Mouse (Mus musculus) liver, embryonic 16.5 days (tissue): ENCODE data around the gene Boll. TPM values are rescaled to one million over a fixed set of nuclear protein-coding genes. Genes with fewer than 3 reads are reported as not detected.
A peak's percentile ranks its signal among the peaks of the same experiment; 100 is the strongest.

ENCODE experiments used
- ATAC-seq: fragments of 200-750 bp; cut with Nextera tagmentation; 2 replicates; pipeline ENCODE4 v1.8.0; 2017; ENCODE audit warnings: low read depth, mild to moderate bottlenecking, moderate number of reproducible peaks, moderate library complexity
- H3K27ac ChIP-seq: fragments of 300-500 bp; sonication (generic); 2 replicates; pipeline ENCODE4 v1.5.1; 2014; ENCODE audit warnings: mild to moderate bottlenecking, low read length
- H3K27me3 ChIP-seq: fragments of 300-500 bp; sonication (generic); 2 replicates; pipeline ENCODE4 v1.6.1; 2014; ENCODE audit warnings: low read depth, low read length, mixed read lengths; ENCODE audit not compliant: control insufficient read depth, insufficient read depth
- H3K36me3 ChIP-seq: fragments of 300-500 bp; sonication (generic); 2 replicates; pipeline ENCODE4 v1.6.1; 2014; ENCODE audit warnings: mild to moderate bottlenecking; ENCODE audit not compliant: control insufficient read depth, insufficient read depth
- H3K4me1 ChIP-seq: fragments of 300-500 bp; sonication (generic); 2 replicates; pipeline ENCODE4 v1.6.1; 2014; ENCODE audit warnings: low read depth, low read length, mixed read lengths; ENCODE audit not compliant: control insufficient read depth
- H3K4me2 ChIP-seq: fragments of 300-500 bp; sonication (generic); 2 replicates; pipeline ENCODE4 v1.6.1; 2014; ENCODE audit warnings: low read depth, low read length, mixed read lengths
- H3K4me3 ChIP-seq: fragments of 300-500 bp; sonication (generic); 2 replicates; pipeline ENCODE4 v1.5.1; 2014; ENCODE audit warnings: low read depth, mild to moderate bottlenecking, low read length
- H3K9ac ChIP-seq: fragments of 300-500 bp; sonication (generic); 2 replicates; pipeline ENCODE4 v1.6.1; 2014; ENCODE audit warnings: low read depth, low read length
- H3K9me3 ChIP-seq: fragments of 300-500 bp; sonication (generic); replicated peaks from 2 replicates; pipeline ENCODE4 v1.6.1; 2016; ENCODE audit warnings: low read length; ENCODE audit not compliant: control insufficient read depth
- WGBS: fragments of 180-500 bp; shearing (Covaris S2); extraction: QIAGEN DNeasy Blood & Tissue Kit; methylation state at CpG from one replicate; pipeline ENCODE4 v1.1.7; 2014; ENCODE audit not compliant: insufficient replicate concordance; 5-methylcytosine and 5-hydroxymethylcytosine counted together
- polyA plus RNA-seq: library from polyadenylated mRNA; unstranded; fragments of >200 nt; fragmentation: Nextera tagmentation; extraction: Ambion mirVana; gene quantifications from 2 replicates; pipeline ENCODE4 v1.2.1, GENCODE M21; 2015

Gene Boll
- polyA plus RNA-seq, 1 experiment from 2014 or later = not detected

GRCm38 (mm10) chr1:55217191-55217590 is 146.1 kb downstream of the Boll start:
- H3K4me1 ChIP-seq = no peaks in the 10 kb centered on the region
- H3K4me3 ChIP-seq = no peak overlapping the region
- H3K9me3 ChIP-seq = no peaks in the 10 kb centered on the region
- no peak overlapping the region for H3K27ac ChIP-seq
- no peaks in the 10 kb centered on the region for H3K36me3 ChIP-seq
- whole genome bisulfite sequencing = 57% methylated on average over 2 of the region's 2 CpGs
- H3K4me2 ChIP-seq = no peak overlapping the region
- no peaks in the 10 kb centered on the region for H3K27me3 ChIP-seq
- H3K9ac ChIP-seq = no peak overlapping the region
- ATAC-seq = no peak

GRCm38 (mm10) chr1:55215185-55215813 is 148.0 kb downstream of the Boll start:
- Histone ChIP-seq H3K9ac (no peak overlapping the region), H3K9me3 (no peaks in the 10 kb centered on the region), H3K4me3 (no peak overlapping the region), H3K4me1 (no peaks in the 10 kb centered on the region; the same call in 1 of the 2 replicates), H3K27me3 (no peaks in the 10 kb centered on the region), H3K27ac (no peak overlapping the region), H3K36me3 (no peaks in the 10 kb centered on the region), H3K4me2 (no peak overlapping the region)
- peak; percentile 39; the same call in 1 of the 2 replicates for ATAC-seq
- 34% methylated on average over 11 of the region's 11 CpGs for WGBS

GRCm38 (mm10) chr1:55213936-55214335 is 149.3 kb downstream of the Boll start:
- Histone ChIP-seq H3K36me3 (no peaks in the 10 kb centered on the region), H3K4me2 (no peak overlapping the region), H3K27ac (no peak overlapping the region), H3K4me1 (no peaks in the 10 kb centered on the region; the same call in 1 of the 2 replicates), H3K27me3 (no peaks in the 10 kb centered on the region), H3K9ac (no peak overlapping the region), H3K9me3 (no peaks in the 10 kb centered on the region), H3K4me3 (no peak overlapping the region)
- ATAC-seq = no peak
- 73% methylated on average over 6 of the region's 6 CpGs for WGBS

- Histone ChIP-seq H3K9ac (no peak overlapping the region), H3K9me3 (no peaks in the 10 kb centered on the region), H3K4me2 (no peak overlapping the region), H3K4me3 (no peak overlapping the region), H3K27ac (no peak overlapping the region), H3K4me1 (no peaks in the 10 kb centered on the region; the same call in 1 of the 2 replicates), H3K27me3 (no peaks in the 10 kb centered on the region), H3K36me3 (no peaks in the 10 kb centered on the region)
- 40% methylated on average over 6 of the region's 6 CpGs for WGBS
- no peak for ATAC-seq
These were observed 149.8 kb downstream of the Boll start for GRCm38 (mm10) chr1:55213475-55213874.

GRCm38 (mm10) chr1:55212771-55213170 is 150.5 kb downstream of the Boll start:
- ATAC-seq = no peak
- 54% methylated on average over 4 of the region's 4 CpGs for WGBS

GRCm38 (mm10) chr1:55211081-55211480 is 152.2 kb downstream of the Boll start:
- Histone ChIP-seq H3K9me3 (no peaks in the 10 kb centered on the region), H3K27me3 (no peaks in the 10 kb centered on the region), H3K9ac (no peak overlapping the region), H3K4me3 (no peak overlapping the region), H3K4me1 (no peaks in the 10 kb centered on the region; the same call in 1 of the 2 replicates), H3K36me3 (no peaks in the 10 kb centered on the region), H3K4me2 (no peak overlapping the region), H3K27ac (no peak overlapping the region)
- ATAC-seq = no peak
- 70% methylated on average over 8 of the region's 8 CpGs for WGBS

More at GRCm38 (mm10) chr1:55212771-55213170, 150.5 kb downstream of the Boll start:
- Histone ChIP-seq H3K36me3 (no peaks in the 10 kb centered on the region), H3K27ac (no peak overlapping the region), H3K9me3 (no peaks in the 10 kb centered on the region), H3K27me3 (no peaks in the 10 kb centered on the region), H3K9ac (no peak overlapping the region), H3K4me1 (no peaks in the 10 kb centered on the region; the same call in 1 of the 2 replicates), H3K4me3 (no peak overlapping the region), H3K4me2 (no peak overlapping the region)

- Histone ChIP-seq H3K4me3 (no peak overlapping the region), H3K27me3 (no peaks in the 10 kb centered on the region), H3K4me1 (no peaks in the 10 kb centered on the region; the same call in 1 of the 2 replicates), H3K36me3 (no peaks in the 10 kb centered on the region), H3K9ac (no peak overlapping the region), H3K9me3 (no peaks in the 10 kb centered on the region), H3K27ac (peak overlapping the region; percentile 37), H3K4me2 (peak overlapping the region; percentile 41)
- ATAC-seq = peak; percentile 19; the same call in 1 of the 2 replicates
- 21% methylated on average over 12 of the region's 12 CpGs for WGBS
These were observed 152.9 kb downstream of the Boll start for GRCm38 (mm10) chr1:55210202-55210965.

- ATAC-seq = no peak
- H3K27me3 ChIP-seq = no peaks in the 10 kb centered on the region
- H3K4me3 ChIP-seq = no peak overlapping the region
- no peaks in the 10 kb centered on the region for H3K9me3 ChIP-seq
- no peak overlapping the region for H3K4me2 ChIP-seq
- 26% methylated on average over 5 of the region's 5 CpGs for WGBS
- no peak overlapping the region for H3K9ac ChIP-seq
- H3K4me1 ChIP-seq = no peaks in the 10 kb centered on the region; the same call in 1 of the 2 replicates
- H3K36me3 ChIP-seq = no peaks in the 10 kb centered on the region
- H3K27ac ChIP-seq = no peak overlapping the region
These were observed 154.6 kb downstream of the Boll start for GRCm38 (mm10) chr1:55208500-55209140.
